Comparison of ENCODE assay signal across 8 mouse cellular contexts in the genomic region with DNA sequence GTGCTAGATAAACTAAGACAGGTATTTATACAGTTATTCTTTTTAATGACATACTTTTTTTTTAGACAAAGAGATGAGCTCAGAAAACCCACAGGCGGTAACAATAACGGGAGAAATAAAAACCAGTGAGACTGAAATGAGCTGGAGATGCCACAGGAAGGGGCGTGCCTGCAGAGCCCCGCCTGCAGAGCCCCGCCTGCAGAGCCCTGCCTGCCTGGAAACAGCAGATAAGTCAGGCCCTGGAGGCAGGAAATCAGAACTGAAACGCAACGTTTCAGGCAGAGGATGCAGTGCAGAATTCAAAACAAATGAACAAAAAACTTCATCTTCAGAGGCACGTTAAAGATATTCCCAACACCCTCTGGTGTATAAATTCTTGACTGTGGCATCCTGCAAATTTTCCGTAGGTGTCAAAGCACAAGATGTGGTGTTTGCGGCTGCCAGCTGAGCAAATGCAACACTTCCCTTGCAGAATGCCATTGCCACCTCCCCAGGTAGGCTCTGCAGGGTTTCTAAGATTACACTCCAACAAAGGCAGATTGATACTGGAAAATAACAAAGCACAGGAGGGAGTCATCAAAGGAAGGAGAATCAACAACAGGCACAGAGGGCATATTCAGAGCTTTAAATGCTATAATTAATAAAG.
A peak's percentile ranks its signal among the peaks of the same experiment; 100 is the strongest.
DNase-seq lines count a peak whose midpoint lies in the region; ATAC-seq and TF ChIP-seq lines count a peak whose summit lies in the region.

No protein-coding gene starts in this region.

- no peaks in the 10 kb centered on the region for H3K9me3 ChIP-seq in neural tube, embryonic 14.5 days (ENCODE audit: control insufficient read depth, low read length)

- intact Hi-C loops in gastrocnemius, adult 2 months (cut with DNase I): no loop called here
- intact Hi-C loops in left cerebral cortex, adult 2 months (cut with DNase I): no loop called here

- TF ChIP-seq CTCF in gastrocnemius, adult 2 months (IDR thresholded peaks at IDR 0.05): no peak
- TF ChIP-seq CTCF in left cerebral cortex, adult 2 months (IDR thresholded peaks at IDR 0.05): no peak; the same call in 1 of the 2 replicates

- H3K27ac ChIP-seq in gastrocnemius, adult 2 months: peak overlapping the region; percentile 28; the same call in 1 of the 2 replicates
- H3K27ac ChIP-seq in neural tube, embryonic 14.5 days (ENCODE audit: low read depth, low read length): peak overlapping the region; percentile 57; the same call in 1 of the 2 replicates
- no peak overlapping the region for H3K27ac ChIP-seq in left cerebral cortex, adult 2 months

- no peaks in the 10 kb centered on the region for H3K27me3 ChIP-seq in neural tube, embryonic 14.5 days (ENCODE audit: control insufficient read depth, insufficient read depth, low read length)

- 0 out of 2 replicates have a peak overlapping the region, but pooled peaks have one; percentile 2 for H3K4me2 ChIP-seq in neural tube, embryonic 14.5 days (ENCODE audit: low read depth, low read length)

- no peak overlapping the region for H3K4me3 ChIP-seq in gastrocnemius, adult 2 months
- H3K4me3 ChIP-seq in neural tube, embryonic 14.5 days (ENCODE audit: low read depth, low read length): no peak overlapping the region
- no peak overlapping the region for H3K4me3 ChIP-seq in left cerebral cortex, adult 2 months

- H3K9ac ChIP-seq in neural tube, embryonic 14.5 days (replicated peaks; ENCODE audit: low read depth, low read length): no peak overlapping the region

- no peaks in the 10 kb centered on the region for H3K36me3 ChIP-seq in neural tube, embryonic 14.5 days (ENCODE audit: control insufficient read depth, insufficient read depth, low read length)

- WGBS in neural tube, embryonic 14.5 days: 14% methylated on average over 10 of the region's 10 CpGs

- peak; percentile 99 for ATAC-seq in erythroblast, adult 5-6 weeks (replicated peaks; ENCODE audit: low FRiP score, poor library complexity, severe bottlenecking)
- peak; percentile 91 for ATAC-seq in neural tube, embryonic 14.5 days (ENCODE audit: low read depth)

- no peak for DNase-seq in gastrocnemius, adult 2 months
- DNase-seq in gastrocnemius, postnatal 10 days: no peak
- DNase-seq in CD4-positive helper T cell, adult 2 months (ENCODE audit: low read depth, low spot score): peak; percentile 82
- peak; percentile 28 for DNase-seq in kidney, postnatal 14 days
- no peak for DNase-seq in left cerebral cortex, adult 2 months (ENCODE audit: extremely low spot score in 1 of 2, low spot score in 2 of 2)
- DNase-seq in adrenal gland, adult 8-10 months: no peak

- peaks cover 3% of the 10 kb centered on the region; the same call in 1 of the 2 replicates for H3K4me1 ChIP-seq in neural tube, embryonic 14.5 days (ENCODE audit: control insufficient read depth, insufficient read depth, low read length)

Comparison
In these comparisons a context has a peak if more than half of its experiments do, and no peak if none do; other contexts are left out.
1. DNase-seq: peak in CD4-positive helper T cell, adult 2 months (single experiment) and kidney, postnatal 14 days (single experiment); none in gastrocnemius, adult 2 months (single experiment), gastrocnemius, postnatal 10 days (single experiment), left cerebral cortex, adult 2 months (0 of 2) and adrenal gland, adult 8-10 months (single experiment).